Mouse (Mus musculus): ENCODE data around the gene Iqschfp. TPM values are rescaled to one million over a fixed set of nuclear protein-coding genes. Genes with fewer than 3 reads are reported as not detected.

Gene Iqschfp
- 0.34 TPM in 1 of 2 replicates, not detected in the other for polyA plus RNA-seq (2015; fragmentation: Nextera tagmentation; extraction: Ambion mirVana)

DNA sequence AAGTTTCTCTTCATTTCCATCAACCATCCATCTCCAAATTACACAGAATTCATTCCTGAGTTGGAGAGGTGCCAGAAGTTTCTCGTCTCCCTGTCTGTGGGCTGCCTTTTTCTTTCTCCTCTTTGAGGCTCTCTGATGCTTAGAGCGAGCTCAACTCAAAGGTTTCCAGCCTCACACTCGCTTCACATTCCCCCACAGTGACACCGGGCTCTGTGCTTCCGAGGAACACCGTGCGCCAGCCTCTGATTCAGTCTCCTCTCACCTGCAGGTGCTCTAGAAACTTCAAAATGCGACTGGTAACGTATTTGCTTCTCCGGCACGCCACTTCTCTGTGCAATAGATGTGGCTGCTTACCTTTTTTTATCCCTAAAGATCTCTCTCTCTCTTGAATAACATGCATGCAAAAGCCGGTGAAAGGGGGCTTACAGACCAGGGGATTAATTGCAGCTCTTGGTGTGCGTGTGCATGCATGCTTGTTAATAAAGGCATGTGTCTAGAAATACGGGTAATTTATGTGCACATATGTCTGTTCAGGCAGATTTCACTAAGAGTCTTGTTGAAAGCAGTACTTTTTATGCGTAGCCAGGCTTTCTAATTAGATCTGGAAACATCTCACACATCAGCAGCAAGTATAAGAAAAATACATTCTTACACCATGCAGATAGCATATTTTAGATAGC lies at the start of gene Iqschfp, which contains the start of gene Iqcj:
Gene Iqschfp, plus strand, starts transcription at position 207 of the 680 bp plus-strand sequence.
Gene Iqcj, plus strand, starts transcription at position 195 of the 680 bp plus-strand sequence.
- peaks cover 38% of the 10 kb centered on the region for H3K27me3 ChIP-seq
- peaks cover 21% of the 10 kb centered on the region for H3K4me1 ChIP-seq
- peak within 1 kb of the TSS; percentile 13 for H3K4me3 ChIP-seq
- H3K27ac ChIP-seq: no peak within 1 kb of the TSS
- peak; percentile 36; the same call in 1 of the 2 replicates for ATAC-seq (ENCODE audit: low FRiP score, low read depth)
- H3K9ac ChIP-seq: no peak within 1 kb of the TSS
- WGBS: 28% methylated on average over 15 of the region's 15 CpGs
- no peaks in the 10 kb centered on the region for H3K9me3 ChIP-seq
- H3K4me2 ChIP-seq (replicated peaks): peak within 1 kb of the TSS; percentile 58
- no peaks in the 10 kb centered on the region for H3K36me3 ChIP-seq

DNA sequence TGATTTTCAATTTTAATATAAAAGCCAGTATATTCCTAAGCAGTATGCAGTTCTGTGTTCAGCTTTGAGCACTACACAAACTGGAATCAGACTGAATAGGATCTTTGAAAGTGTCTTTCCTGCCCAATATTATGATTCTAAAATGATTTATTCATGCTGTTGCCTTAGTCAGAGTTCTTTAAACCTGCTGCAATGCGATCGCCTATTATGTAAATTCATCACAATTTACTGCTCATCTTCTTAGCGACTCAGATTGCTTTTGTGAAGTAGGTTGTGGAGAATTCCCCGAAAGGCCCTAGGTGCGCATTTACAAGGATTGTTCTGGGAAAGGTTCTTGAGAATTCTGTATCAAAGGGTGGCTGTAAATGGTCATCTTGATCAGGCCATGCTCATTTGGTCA lies 39.6 kb upstream of the Iqschfp start:
- H3K36me3 ChIP-seq: no peaks in the 10 kb centered on the region
- H3K4me3 ChIP-seq: no peak overlapping the region
- no peaks in the 10 kb centered on the region for H3K9me3 ChIP-seq
- no peak overlapping the region for H3K27ac ChIP-seq
- H3K4me1 ChIP-seq: no peaks in the 10 kb centered on the region
- H3K4me2 ChIP-seq (replicated peaks): no peak overlapping the region
- ATAC-seq (ENCODE audit: low FRiP score, low read depth): no peak
- no peak overlapping the region for H3K9ac ChIP-seq
- H3K27me3 ChIP-seq: no peaks in the 10 kb centered on the region
- 85% methylated on average over 5 of the region's 5 CpGs for WGBS

DNA sequence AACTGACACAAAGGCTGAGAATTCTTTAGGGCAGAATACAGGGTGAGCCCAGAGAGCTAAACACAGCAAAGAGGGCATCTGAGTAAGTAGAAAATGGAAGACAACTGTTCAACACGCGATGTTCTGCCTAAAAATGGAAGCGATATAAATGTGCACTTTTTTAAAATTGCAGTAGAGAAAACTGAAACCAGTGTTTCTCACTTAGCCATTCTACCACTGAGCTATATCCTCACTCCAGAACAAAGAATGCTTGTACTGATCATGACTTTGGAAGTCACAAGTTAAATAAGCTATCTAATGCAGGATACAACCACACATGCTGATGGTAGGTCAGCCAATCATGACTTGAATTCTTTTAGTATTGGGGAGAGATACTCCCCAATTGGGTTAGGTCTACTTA lies 30.5 kb upstream of the Iqschfp start:
- Histone ChIP-seq H3K9me3 (no peaks in the 10 kb centered on the region), H3K27me3 (no peaks in the 10 kb centered on the region), H3K4me3 (no peak overlapping the region), H3K4me1 (no peaks in the 10 kb centered on the region), H3K36me3 (no peaks in the 10 kb centered on the region), H3K9ac (no peak overlapping the region), H3K4me2 (replicated peaks) (no peak overlapping the region), H3K27ac (no peak overlapping the region)
- 88% methylated on average over 3 of the region's 3 CpGs for WGBS
- ATAC-seq (ENCODE audit: low FRiP score, low read depth): no peak

DNA sequence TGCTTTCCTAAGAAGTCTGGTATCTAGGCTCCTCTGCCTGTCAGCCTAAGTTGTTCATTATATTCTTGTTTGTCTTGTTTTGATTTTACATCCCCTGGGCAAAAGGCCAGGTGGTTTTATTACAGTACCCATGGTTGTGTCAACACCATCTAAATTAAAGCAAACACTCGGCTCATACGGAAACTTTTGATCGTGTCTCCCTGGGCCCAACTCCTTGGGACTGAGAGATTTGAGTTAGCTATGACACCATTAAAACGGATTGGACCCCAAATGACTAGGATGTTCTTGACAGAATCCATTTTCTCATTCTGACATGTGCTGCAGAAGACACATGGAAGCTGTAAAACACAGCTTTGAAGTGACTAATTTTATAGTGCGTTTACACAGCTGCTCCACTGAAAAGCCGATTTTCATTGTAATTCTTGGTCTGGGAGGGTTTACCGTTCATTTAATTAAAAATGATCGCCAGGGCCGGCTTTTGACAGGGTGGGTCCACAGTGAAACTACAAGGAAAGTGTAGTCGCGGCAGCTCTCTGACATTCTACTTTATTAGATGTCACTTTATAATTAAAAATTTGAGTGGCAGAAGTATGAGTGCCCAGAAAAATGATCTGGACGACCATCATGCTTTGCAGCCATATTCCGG lies 24.5 kb upstream of the Iqschfp start:
- 16% methylated on average over 13 of the region's 13 CpGs for WGBS
- no peak for ATAC-seq (ENCODE audit: low FRiP score, low read depth)

DNA sequence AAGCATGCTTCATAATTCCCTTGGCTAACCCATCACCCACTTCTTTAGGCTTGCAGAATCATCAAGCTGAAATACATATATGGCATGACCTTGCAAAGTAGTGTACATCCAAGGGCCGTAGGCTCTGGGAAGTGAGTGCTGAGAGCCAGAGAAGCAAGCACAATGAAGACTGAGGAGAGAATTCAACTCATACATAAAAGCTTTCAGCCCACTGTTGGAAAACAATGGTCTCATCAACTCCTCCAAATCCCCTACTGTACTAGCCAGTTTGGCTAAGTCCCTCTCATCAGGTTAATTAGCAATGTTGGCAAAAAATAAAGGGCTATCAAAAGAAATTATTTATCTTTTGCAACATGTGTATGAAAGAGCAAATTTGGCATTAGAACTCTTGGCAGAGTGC lies 22.6 kb upstream of the Iqschfp start:
- no peak overlapping the region for H3K4me2 ChIP-seq (replicated peaks)
- H3K9ac ChIP-seq: no peak overlapping the region
- H3K36me3 ChIP-seq: no peaks in the 10 kb centered on the region
- no peaks in the 10 kb centered on the region for H3K4me1 ChIP-seq
- H3K9me3 ChIP-seq: no peaks in the 10 kb centered on the region
- no peaks in the 10 kb centered on the region for H3K27me3 ChIP-seq
- 84% methylated on average over 1 of the region's 1 CpGs for WGBS
- H3K27ac ChIP-seq: no peak overlapping the region
- no peak for ATAC-seq (ENCODE audit: low FRiP score, low read depth)
- H3K4me3 ChIP-seq: no peak overlapping the region

More for the DNA sequence above, 24.5 kb upstream of the Iqschfp start:
- no peaks in the 10 kb centered on the region for H3K9me3 ChIP-seq
- H3K4me1 ChIP-seq: no peaks in the 10 kb centered on the region
- no peak overlapping the region for H3K4me3 ChIP-seq
- H3K27me3 ChIP-seq: no peaks in the 10 kb centered on the region
- H3K27ac ChIP-seq: no peak overlapping the region
- no peak overlapping the region for H3K9ac ChIP-seq
- H3K36me3 ChIP-seq: no peaks in the 10 kb centered on the region
- H3K4me2 ChIP-seq (replicated peaks): peak overlapping the region; percentile 36

DNA sequence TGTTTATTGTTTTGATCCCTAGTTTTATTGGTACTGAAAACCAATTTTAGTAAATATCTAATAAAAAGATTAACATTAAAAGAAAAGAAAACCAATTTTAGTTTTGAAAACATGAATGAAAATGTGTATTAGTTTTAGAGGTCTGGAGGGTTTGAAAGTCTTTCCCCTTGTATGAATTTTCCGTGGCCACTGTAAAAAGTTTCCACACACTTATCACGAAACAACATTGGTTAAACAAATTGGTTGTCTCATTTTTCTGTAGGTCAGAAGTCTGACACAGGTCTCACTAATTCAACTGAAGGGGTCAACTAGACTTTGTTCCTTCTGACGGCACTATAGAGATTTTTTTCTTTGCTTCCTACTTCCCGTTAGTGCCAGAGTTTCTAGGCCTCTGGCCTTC lies 14.8 kb upstream of the Iqschfp start:
- Histone ChIP-seq H3K27me3 (0 out of 2 replicates have a peak, but pooled peaks cover 3% of the 10 kb centered on the region), H3K9ac (no peak overlapping the region), H3K9me3 (no peaks in the 10 kb centered on the region), H3K4me1 (no peaks in the 10 kb centered on the region), H3K27ac (no peak overlapping the region), H3K4me3 (no peak overlapping the region), H3K36me3 (no peaks in the 10 kb centered on the region), H3K4me2 (replicated peaks) (no peak overlapping the region)
- WGBS: 64% methylated on average over 4 of the region's 4 CpGs
- no peak for ATAC-seq (ENCODE audit: low FRiP score, low read depth)

DNA sequence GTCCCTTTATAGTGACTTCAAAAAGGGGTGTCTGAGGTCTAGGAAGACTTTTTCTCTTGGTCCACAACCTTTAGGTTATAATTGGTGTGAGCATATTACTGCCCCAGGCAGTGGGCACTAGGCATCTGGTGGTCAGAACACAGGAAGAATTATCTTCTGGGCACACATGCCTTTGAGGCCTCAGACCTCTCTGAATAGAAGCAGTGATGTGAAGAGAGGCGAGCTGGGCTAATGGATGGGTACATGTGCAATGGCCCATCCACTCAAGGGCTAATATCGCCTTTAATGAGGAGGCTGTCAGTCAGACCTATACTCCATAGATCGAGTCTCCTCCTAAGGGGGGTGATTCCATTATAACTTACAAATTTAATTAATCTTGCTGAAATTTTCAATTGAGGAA lies 7.7 kb upstream of the Iqschfp start:
- H3K27me3 ChIP-seq: peaks cover 23% of the 10 kb centered on the region

DNA sequence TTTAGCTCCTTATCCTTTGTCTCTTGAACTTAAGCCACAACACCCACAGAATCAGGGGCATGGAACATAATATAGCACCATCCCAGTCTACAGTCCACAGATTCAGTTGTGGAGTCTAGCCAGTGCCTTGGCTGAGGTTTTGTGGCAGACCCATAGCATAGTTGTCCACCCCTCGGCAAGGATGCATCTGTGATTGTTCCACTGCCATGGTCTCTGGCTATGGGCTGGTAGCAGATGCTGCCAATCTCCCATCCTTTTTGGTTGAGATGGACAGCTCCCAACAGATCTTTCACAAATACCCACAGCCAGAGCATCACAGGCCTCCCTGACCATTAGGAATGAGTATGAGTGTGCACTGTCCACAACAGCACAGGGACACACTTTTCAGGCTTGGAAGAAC lies 5.9 kb upstream of the Iqschfp start:
- H3K4me1 ChIP-seq: peaks cover 3% of the 10 kb centered on the region
- WGBS: 83% methylated on average over 1 of the region's 1 CpGs
- no peaks in the 10 kb centered on the region for H3K36me3 ChIP-seq
- H3K27me3 ChIP-seq: peaks cover 39% of the 10 kb centered on the region
- no peak overlapping the region for H3K9ac ChIP-seq
- no peak overlapping the region for H3K27ac ChIP-seq
- H3K4me2 ChIP-seq (replicated peaks): no peak overlapping the region
- no peaks in the 10 kb centered on the region for H3K9me3 ChIP-seq
- no peak for ATAC-seq (ENCODE audit: low FRiP score, low read depth)
- H3K4me3 ChIP-seq: no peak overlapping the region

More for the DNA sequence above, 7.7 kb upstream of the Iqschfp start:
- Histone ChIP-seq H3K4me2 (replicated peaks) (no peak overlapping the region), H3K4me1 (no peaks in the 10 kb centered on the region), H3K9ac (no peak overlapping the region), H3K36me3 (no peaks in the 10 kb centered on the region), H3K27ac (no peak overlapping the region), H3K4me3 (no peak overlapping the region), H3K9me3 (no peaks in the 10 kb centered on the region)
- WGBS: 90% methylated on average over 3 of the region's 3 CpGs
- ATAC-seq (ENCODE audit: low FRiP score, low read depth): no peak

DNA sequence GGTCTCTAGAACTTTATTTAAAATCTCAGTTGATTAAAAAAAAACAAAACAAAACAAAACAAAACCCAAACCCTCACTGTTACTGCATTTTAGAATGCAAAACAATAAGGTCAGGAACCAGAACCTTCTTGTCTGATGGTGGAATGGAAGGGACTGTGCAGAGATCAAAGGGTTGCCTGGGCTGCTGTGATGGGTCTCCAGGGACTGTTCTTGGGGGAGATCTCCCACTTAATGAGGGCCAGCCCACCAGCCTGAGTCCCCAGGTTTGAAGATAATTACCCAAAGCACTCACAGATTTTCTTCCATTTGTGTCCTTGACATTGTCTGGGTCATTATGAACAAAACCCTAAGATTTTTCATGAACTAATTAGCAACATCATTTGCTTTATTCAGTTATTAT lies 4.8 kb upstream of the Iqschfp start:
- Histone ChIP-seq H3K9ac (no peak overlapping the region), H3K4me3 (no peak overlapping the region), H3K4me1 (peaks cover 11% of the 10 kb centered on the region), H3K9me3 (no peaks in the 10 kb centered on the region), H3K36me3 (no peaks in the 10 kb centered on the region), H3K4me2 (replicated peaks) (no peak overlapping the region), H3K27me3 (peaks cover 36% of the 10 kb centered on the region), H3K27ac (no peak overlapping the region)
- ATAC-seq (ENCODE audit: low FRiP score, low read depth): no peak

DNA sequence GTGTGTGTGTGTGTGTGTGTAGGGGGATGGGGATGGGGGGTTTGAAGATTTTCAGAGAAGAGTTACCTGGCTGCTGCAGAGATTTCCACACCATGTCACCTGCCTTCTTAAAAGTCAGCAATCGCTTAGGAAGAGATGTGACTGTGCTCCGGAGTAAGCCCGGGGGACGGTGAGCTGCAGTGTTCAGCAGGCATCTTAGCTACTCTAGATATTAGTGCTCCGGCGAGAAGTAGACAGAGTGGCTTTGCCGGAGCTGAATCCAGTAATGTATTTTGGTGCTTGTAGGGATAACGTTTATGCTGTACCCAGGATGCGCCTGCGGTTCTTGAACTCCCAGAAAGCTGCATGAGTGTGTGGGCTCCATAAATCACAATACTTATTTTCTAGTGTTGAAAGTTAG lies 736 bp downstream of the Iqschfp start:
- no peak for ATAC-seq (ENCODE audit: low FRiP score, low read depth)
- H3K9ac ChIP-seq: no peak overlapping the region
- peaks cover 21% of the 10 kb centered on the region for H3K4me1 ChIP-seq
- no peaks in the 10 kb centered on the region for H3K36me3 ChIP-seq
- H3K4me3 ChIP-seq: 0 out of 2 replicates have a peak overlapping the region, but pooled peaks have one; percentile 5
- H3K4me2 ChIP-seq (replicated peaks): peak overlapping the region; percentile 58
- WGBS: 48% methylated on average over 10 of the region's 10 CpGs
- peaks cover 38% of the 10 kb centered on the region for H3K27me3 ChIP-seq
- no peak overlapping the region for H3K27ac ChIP-seq
- no peaks in the 10 kb centered on the region for H3K9me3 ChIP-seq

DNA sequence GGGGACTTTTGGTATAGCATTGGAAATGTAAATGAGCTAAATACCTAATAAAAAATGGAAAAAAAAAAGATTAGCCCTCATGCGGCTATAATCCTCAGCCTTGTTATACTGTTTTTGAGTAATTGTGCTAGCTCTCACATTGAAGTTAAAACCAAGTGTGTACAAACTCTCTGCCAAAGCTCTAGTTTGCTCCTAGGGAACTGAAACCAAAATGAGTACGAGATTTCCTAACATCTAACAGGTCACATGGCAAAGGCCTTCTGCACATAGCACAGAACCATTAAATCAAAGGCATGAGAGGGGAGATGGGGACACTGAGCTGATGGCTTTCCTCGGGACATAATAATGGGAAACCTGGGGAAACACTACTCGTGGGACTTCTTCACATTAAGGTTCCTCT lies 10.5 kb downstream of the Iqschfp start:
- no peak overlapping the region for H3K4me2 ChIP-seq (replicated peaks)
- 82% methylated on average over 4 of the region's 4 CpGs for WGBS
- H3K27me3 ChIP-seq: 0 out of 2 replicates have a peak, but pooled peaks cover 3% of the 10 kb centered on the region
- no peaks in the 10 kb centered on the region for H3K4me1 ChIP-seq
- no peak for ATAC-seq (ENCODE audit: low FRiP score, low read depth)
- H3K36me3 ChIP-seq: no peaks in the 10 kb centered on the region
- H3K4me3 ChIP-seq: no peak overlapping the region
- no peak overlapping the region for H3K9ac ChIP-seq
- H3K27ac ChIP-seq: no peak overlapping the region
- no peaks in the 10 kb centered on the region for H3K9me3 ChIP-seq

DNA sequence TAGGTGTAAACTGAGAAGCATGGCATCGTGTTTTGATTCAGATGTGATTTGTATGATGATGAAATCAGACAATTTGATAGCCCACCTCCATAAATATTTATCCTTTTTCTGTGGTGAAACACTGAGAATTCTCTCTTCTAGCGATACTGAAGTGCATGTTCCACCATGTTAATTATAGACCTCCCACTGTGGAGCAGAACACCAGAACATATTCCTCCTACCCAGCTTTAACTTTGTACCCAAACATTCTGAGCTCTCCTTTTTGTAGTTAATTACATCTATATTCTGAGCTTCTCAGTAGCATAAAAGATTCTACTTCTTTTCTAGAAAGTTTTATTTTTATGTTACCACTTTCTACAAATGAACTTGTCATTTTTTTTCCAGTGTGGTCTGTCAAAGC lies 16.6 kb downstream of the Iqschfp start:
- H3K36me3 ChIP-seq: no peaks in the 10 kb centered on the region
- no peaks in the 10 kb centered on the region for H3K27me3 ChIP-seq
- 70% methylated on average over 2 of the region's 2 CpGs for WGBS
- no peaks in the 10 kb centered on the region for H3K4me1 ChIP-seq
- ATAC-seq (ENCODE audit: low FRiP score, low read depth): no peak
- H3K4me2 ChIP-seq (replicated peaks): no peak overlapping the region
- H3K27ac ChIP-seq: no peak overlapping the region
- H3K9me3 ChIP-seq: no peaks in the 10 kb centered on the region
- H3K9ac ChIP-seq: no peak overlapping the region
- no peak overlapping the region for H3K4me3 ChIP-seq
